Mouse (Mus musculus) right cerebral cortex, postnatal 14 days (tissue): ENCODE results near the gene Spryd3.
"Not testable (repeated sequence)": the region's sequence is repeated elsewhere in the genome, so short reads cannot be mapped to it uniquely, and the experiment has no call there.

ENCODE experiments used
- DNase-seq: peaks from one replicate; pipeline ENCODE4 v3.0.0; 2022

Spryd3 gene

GRCm38 (mm10) chr15:102097147-102097915 is 38.7 kb downstream of the Spryd3 start:
- no peak for DNase-seq

DNA sequence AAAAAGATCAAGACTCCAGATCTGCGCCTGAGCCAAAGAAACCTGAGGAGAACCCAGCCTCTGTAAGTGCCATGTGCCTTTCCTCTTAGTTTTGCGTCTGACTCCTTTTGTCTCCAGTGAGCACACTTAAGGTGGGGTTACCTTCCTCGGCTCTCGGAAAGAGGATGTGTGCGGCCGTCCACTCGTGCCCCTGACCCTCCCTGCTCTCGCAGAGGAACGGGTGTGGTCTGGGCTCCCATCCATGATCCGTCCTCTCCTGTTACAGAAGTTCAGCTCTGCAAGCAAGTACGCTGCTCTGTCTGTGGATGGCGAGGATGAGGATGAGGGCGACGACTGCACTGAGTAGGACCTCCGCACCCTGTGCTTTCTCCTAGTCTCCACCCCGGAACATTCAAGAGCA is 41.0 kb downstream of the Spryd3 start:
- no peak for DNase-seq

DNA sequence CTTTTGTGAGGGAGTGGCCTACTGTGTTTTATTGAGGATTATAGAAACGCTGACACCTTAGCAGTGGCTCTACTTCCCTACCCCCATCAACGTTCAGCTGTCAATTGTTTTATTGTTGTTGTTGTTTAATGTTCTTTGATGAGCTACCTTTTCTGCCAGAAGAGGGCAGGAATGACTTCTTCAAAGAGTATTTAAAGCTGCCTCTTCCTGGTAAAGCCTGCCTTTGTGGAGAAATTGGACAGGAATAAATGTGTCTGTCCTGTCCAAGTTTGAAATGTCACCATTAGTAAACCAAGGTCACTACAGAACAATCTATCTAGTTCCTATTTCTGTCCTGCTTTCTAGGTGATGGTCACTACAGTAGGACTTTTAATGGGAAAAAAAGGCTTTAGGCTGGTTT is 41.9 kb downstream of the Spryd3 start:
- DNase-seq = no peak

DNA sequence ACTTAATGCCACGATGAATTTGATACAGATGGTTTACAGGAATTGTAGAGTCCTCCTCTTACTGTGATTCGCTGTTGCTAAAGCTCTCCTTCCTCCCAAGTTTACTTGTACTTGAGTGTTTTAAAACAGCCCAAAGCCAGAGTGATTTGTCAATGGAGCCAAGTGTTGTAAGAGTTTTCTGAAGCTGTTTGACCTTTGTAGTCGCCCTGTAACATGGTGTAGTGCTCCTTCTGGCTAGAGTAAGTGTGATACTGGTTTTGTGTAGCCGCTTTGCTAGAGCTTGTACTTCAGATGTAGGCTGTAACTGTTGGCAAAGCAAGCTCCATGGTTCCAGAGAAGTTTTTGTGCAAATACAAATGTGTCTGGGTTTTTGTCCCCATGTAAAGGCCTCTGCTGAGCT is 43.8 kb downstream of the Spryd3 start:
- no peak for DNase-seq

- no peak for DNase-seq
These were observed 44.3 kb downstream of the Spryd3 start for GRCm38 (mm10) chr15:102091688-102092087.

GRCm38 (mm10) chr15:102091063-102091679 is 44.9 kb downstream of the Spryd3 start:
- no peak for DNase-seq

DNA sequence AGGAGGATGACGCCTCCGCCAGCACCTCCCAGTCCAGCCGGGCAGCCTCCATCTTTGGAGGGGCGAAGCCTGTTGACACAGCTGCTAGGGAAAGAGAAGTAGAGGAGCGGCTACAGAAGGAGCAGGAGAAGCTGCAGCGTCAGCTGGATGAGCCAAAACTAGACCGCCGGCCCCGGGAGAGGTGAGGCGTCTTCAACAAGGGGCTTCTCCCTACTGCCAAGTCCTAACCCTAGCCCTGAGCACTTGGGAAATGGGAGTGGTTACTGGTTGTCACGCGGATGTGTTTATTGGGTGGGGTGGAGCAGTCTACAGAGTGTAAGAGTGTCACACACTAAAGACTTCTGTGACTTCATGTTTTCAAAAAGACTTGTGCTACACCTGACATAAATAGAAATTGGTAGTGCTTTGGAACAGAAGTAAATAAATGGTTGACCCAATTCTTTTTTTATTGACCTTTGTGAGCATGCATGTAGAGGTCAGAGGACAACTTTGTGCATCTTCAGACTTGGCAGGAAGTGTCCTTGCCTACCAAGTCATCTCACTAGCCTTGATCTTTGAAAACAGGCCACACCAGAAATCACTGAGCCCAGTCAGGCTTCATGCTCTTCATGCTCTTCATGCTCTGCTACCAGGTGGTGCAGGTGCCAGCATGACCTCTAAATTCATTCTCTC is 46.0 kb downstream of the Spryd3 start:
- DNase-seq = no peak

GRCm38 (mm10) chr15:102083028-102083427 is 53.0 kb downstream of the Spryd3 start:
- DNase-seq = no peak

GRCm38 (mm10) chr15:102082148-102082547 is 53.9 kb downstream of the Spryd3 start:
- DNase-seq = no peak

GRCm38 (mm10) chr15:102080429-102080828 is 55.6 kb downstream of the Spryd3 start:
- DNase-seq = no peak

DNA sequence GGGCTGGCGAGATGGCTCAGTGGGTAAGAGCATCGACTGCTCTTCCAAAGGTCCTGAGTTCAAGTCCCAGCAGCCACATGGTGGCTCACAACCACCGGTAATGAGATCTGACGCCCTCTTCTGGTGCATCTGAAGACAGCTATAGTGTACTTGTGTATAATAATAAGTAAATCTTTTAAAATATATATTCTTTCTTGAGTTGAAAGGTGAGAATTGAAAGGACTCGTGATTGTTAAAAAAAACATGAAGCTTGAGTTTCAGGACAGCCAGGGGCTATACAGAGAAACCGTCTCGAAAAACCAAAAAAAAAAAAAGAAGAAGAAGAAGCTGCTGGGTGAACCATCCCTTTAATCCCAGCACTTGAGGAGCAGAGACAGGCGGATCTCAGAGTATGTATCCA is 56.1 kb downstream of the Spryd3 start:
- DNase-seq = not testable (repeated sequence)

DNA sequence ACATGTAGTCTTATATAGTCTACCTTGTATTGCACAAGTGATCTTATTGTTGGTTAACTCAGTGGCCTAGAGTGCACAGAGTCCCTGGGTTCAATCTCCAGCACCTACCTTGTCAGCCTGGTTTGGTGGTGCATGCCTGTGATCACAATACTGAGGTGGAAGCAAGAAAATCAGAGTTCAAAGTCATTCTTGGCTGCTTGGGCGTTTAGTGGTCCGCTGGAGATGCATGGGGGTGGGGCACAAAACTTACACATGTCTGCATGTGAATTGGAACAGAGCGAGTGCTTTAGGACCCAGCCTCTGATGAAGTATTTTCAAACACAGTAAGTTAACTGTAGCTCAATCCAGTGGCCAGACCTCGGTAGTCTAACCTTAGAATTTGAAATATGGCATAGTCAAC is 56.8 kb downstream of the Spryd3 start:
- no peak for DNase-seq

- no peak for DNase-seq
These were observed 58.8 kb downstream of the Spryd3 start for GRCm38 (mm10) chr15:102077111-102077677.

DNA sequence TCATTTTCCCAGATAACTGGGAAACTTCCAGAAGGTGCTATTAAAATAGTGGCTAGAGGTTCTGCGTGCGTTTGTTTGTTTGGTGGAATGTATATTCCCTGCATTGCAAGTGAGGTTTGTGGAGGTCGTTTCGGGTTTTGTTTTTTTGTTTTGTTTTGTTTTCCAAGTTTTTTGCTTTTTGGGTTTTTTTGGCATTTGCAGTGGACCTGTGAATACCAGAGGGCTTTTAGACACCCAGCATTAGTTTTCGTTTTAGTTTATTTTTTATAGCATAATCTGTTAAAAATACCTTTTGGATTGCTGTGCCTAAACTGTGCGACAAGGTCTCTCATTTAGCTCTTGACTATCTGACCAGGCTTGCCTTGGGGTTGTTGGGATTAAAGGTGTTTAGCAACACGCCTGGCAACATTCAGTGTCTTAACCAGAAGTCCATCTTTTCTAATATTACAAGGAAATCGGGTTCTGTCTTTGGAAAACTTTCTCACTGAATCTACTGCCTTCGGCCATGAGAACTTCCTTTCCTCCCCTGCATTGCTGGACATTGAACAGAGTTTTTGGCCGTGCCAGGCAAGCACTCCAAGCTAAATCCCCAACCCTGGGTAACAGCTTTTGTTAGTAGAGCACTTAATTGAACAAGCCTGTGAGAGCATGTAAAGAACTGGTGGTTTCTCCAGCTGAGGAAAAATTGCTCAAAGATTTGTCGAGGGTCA is 61.0 kb downstream of the Spryd3 start:
- DNase-seq = no peak

GRCm38 (mm10) chr15:102074070-102074731 is 61.8 kb downstream of the Spryd3 start:
- peak; percentile 68 for DNase-seq

DNA sequence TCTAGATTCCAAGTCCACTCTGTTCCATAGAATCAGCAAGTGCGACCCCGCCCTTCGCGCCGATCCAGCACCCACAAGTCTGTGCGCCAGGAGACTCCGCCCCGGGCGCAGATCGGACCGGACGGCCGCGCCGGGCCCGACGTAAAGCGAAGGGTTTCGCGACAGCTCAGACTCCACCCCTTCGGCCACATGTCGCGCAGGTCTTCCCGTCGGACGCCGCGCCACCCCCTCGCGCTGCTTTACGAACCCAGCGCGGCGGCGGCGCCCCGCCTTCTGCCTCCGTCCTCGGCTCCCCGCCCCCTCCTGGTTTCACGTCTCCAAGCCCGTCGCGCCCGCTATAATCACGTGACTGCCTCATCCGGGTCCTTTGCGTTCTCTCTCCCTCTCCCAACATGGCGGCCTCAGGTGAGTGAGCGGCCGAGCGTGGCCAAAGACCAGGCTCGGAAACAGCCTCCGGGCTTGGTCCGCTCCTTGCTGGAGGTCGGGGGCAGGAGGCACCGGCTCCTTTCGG is 62.4 kb downstream of the Spryd3 start, which contains the start of gene Eif4b:
Gene Eif4b, plus strand, starts transcription at position 215 of the 511 bp plus-strand sequence.
- DNase-seq = peak; percentile 100

DNA sequence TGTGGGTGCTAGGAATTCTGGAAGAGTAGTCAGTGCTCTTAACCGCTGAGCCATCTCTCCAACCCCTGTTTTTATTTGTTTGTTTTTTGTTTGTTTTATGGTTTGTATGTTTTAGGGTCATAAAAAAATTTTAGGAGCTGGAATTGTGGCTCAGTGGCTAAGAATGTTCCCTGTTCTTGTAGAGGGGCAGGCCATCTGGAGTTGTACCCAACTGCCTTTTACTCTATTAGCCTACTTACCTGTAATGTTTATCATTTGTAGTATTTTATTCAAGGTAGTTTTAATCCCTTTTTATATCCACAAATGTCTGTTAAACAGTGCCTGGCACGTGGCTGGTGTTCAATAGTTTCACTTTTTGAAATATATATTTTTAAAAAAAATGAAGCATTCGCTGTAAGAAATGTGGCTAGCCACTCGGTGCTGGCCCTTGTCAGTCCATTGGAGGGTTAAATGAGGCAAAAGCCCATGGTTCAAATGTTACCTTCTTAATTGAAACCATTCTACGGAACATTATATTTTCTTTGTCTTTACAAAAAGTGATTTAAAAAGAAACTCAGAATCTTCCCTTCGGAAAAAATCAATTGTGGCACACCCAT is 63.0 kb downstream of the Spryd3 start:
- no peak for DNase-seq

DNA sequence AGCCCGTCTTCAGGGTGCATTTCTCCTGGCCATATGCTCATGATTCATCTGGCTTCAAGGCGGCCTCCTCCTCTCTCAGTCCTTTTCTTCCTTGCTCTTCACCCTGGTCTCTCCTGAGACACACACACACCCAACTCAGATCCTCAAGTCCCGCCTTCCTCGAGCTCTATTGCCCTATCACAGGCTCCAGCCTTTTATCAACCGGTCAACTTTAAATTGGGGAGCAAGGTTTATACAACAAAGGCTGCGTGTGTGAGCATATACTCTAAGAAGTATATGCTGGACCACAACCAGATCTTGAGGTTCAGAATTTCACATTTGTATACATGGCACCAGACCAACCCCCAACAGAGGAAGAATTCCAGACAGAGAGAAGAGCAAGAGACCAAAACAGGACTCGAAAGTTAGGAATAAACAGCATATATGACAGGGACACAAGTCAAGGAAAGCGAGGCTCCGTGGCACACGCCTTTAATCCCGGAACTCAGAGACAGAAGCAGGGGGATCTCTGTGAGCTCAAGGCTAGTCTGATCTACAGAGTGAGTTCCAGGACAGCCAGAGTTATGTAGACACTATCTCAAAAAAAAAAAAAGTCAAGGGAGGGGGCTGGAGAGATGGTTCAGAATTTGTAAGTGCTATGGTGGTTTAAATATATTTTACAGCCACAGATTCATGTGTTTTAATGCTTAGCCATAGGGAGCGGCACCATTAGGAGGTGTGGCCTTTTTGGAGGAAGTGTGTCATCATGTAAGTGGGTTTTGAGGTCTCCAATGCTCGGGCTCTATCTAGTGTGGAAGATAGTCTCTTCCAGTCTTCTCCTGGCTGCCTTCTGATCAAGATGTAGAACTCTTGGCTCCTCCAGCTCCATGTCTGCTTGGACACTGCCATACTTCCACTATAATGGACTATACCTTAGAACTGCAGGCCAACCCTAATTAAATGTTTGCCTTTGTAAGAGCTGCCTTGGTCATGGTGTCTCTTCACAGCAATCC is 65.3 kb downstream of the Spryd3 start:
- DNase-seq = no peak
